8 mouse cellular contexts compared by ENCODE assay signal in genomic region chr1:36471181-36472105, GRCm38 (mm10). TPM values are rescaled to one million over a fixed set of nuclear protein-coding genes. Genes with fewer than 3 reads are reported as not detected.
DNase-seq lines count a peak whose midpoint lies in the region; ATAC-seq and TF ChIP-seq lines count a peak whose summit lies in the region.

Gene Cnnm4 (plus strand): TSS chr1:36471620.

- TF ChIP-seq CTCF in G1E (IDR thresholded peaks at IDR 0.05; ENCODE audit: low read depth, low read length): peak; percentile 26; the same call in 1 of the 2 replicates
- peak; percentile 28; the same call in 1 of the 2 replicates for TF ChIP-seq CTCF in cerebellum, adult 2 months (IDR thresholded peaks at IDR 0.05; ENCODE audit: borderline replicate concordance, insufficient read depth, low read depth, low read length)
- TF ChIP-seq CTCF in forebrain, postnatal 0 days (IDR thresholded peaks at IDR 0.05; ENCODE audit: low read depth): peak; percentile 48
- peak; percentile 49 for TF ChIP-seq CTCF in lung, embryonic 14.5 days (IDR thresholded peaks at IDR 0.05; ENCODE audit: low read depth)

- peak within 1 kb of the TSS; percentile 75 for H3K4me3 ChIP-seq in G1E (ENCODE audit: low read depth, low read length)
- H3K4me3 ChIP-seq in cerebellum, adult 2 months (replicated peaks; ENCODE audit: insufficient read depth, low read depth, low read length): peak within 1 kb of the TSS; percentile 88
- H3K4me3 ChIP-seq in forebrain, postnatal 0 days (ENCODE audit: low read depth, low read length): peak within 1 kb of the TSS; percentile 72
- peak within 1 kb of the TSS; percentile 55 for H3K4me3 ChIP-seq in lung, embryonic 14.5 days (ENCODE audit: low read depth, low read length)

- DNase-seq in G1E (ENCODE audit: low spot score): peak; percentile 97
- peak; percentile 90 to 91 for DNase-seq in cerebellum, adult 2 months
- DNase-seq in forebrain, postnatal 0 days: peak; percentile 88
- DNase-seq in heart, postnatal 4 days: peak; percentile 90
- peak; percentile 74 to 78 for DNase-seq in layer of hippocampus, adult 8-10 months (ENCODE audit: low spot score in 2 of 2)
- DNase-seq in lung, embryonic 14.5 days: peak; percentile 93
- peak; percentile 90 for DNase-seq in testis, postnatal 14 days (ENCODE audit: low spot score)

- peaks cover 63% of the 10 kb centered on the region for H3K4me1 ChIP-seq in G1E (ENCODE audit: insufficient read depth, low read depth, low read length)
- peaks cover 7% of the 10 kb centered on the region; the same call in 1 of the 2 replicates for H3K4me1 ChIP-seq in cerebellum, adult 2 months (ENCODE audit: control insufficient read depth, insufficient read depth, low read length)
- peaks cover 23% of the 10 kb centered on the region; the same call in 1 of the 2 replicates for H3K4me1 ChIP-seq in forebrain, postnatal 0 days (ENCODE audit: insufficient read depth)
- H3K4me1 ChIP-seq in lung, embryonic 14.5 days (ENCODE audit: insufficient read depth): peaks cover 36% of the 10 kb centered on the region

- peak; percentile 77 for ATAC-seq in G1E (ENCODE audit: extremely low read depth, insufficient number of reproducible peaks, low FRiP score, poor library complexity, severe bottlenecking)
- ATAC-seq in forebrain, postnatal 0 days: peak; percentile 93
- ATAC-seq in lung, embryonic 14.5 days (ENCODE audit: insufficient read depth): peak; percentile 93
- peak; percentile 73 for ATAC-seq in neutrophil, adult 5-6 weeks (ENCODE audit: extremely low read depth, insufficient number of reproducible peaks, low FRiP score, poor library complexity, severe bottlenecking)

- H3K27ac ChIP-seq in cerebellum, adult 2 months (ENCODE audit: insufficient read depth, low read length): peak within 1 kb of the TSS; percentile 61
- peak within 1 kb of the TSS; percentile 54 for H3K27ac ChIP-seq in forebrain, postnatal 0 days (ENCODE audit: low read depth, low read length)
- peak within 1 kb of the TSS; percentile 1; the same call in 1 of the 2 replicates for H3K27ac ChIP-seq in lung, embryonic 14.5 days (ENCODE audit: low read depth)

- H3K36me3 ChIP-seq in G1E (replicated peaks): peaks cover 5% of the 10 kb centered on the region
- H3K36me3 ChIP-seq in forebrain, postnatal 0 days (ENCODE audit: insufficient read depth): no peaks in the 10 kb centered on the region
- no peaks in the 10 kb centered on the region for H3K36me3 ChIP-seq in lung, embryonic 14.5 days (ENCODE audit: insufficient read depth)

- H3K4me2 ChIP-seq in forebrain, postnatal 0 days (ENCODE audit: low read depth): peak within 1 kb of the TSS; percentile 80
- peak within 1 kb of the TSS; percentile 89 for H3K4me2 ChIP-seq in lung, embryonic 14.5 days

- H3K27me3 ChIP-seq in G1E (ENCODE audit: insufficient read depth, low read length): peaks cover 13% of the 10 kb centered on the region
- no peaks in the 10 kb centered on the region for H3K27me3 ChIP-seq in cerebellum, adult 2 months (ENCODE audit: control insufficient read depth, insufficient read depth, low read length)
- no peaks in the 10 kb centered on the region for H3K27me3 ChIP-seq in forebrain, postnatal 0 days (ENCODE audit: insufficient read depth, low read length)
- no peaks in the 10 kb centered on the region for H3K27me3 ChIP-seq in lung, embryonic 14.5 days (ENCODE audit: insufficient read depth, low read length)

- H3K9me3 ChIP-seq in G1E (replicated peaks): no peaks in the 10 kb centered on the region
- no peaks in the 10 kb centered on the region for H3K9me3 ChIP-seq in forebrain, postnatal 0 days (ENCODE audit: low read length)
- no peaks in the 10 kb centered on the region for H3K9me3 ChIP-seq in lung, embryonic 14.5 days (ENCODE audit: low read depth, low read length)

- TF ChIP-seq POLR2A in cerebellum, adult 2 months (IDR thresholded peaks at IDR 0.05; ENCODE audit: borderline replicate concordance, insufficient read depth, low read length): peak; percentile 65

- H3K9ac ChIP-seq in forebrain, postnatal 0 days: peak within 1 kb of the TSS; percentile 70
- H3K9ac ChIP-seq in lung, embryonic 14.5 days: peak within 1 kb of the TSS; percentile 65

- under 1% methylated on average over 93 of the region's 98 CpGs for WGBS in cerebellum, adult 2 months
- WGBS in forebrain, postnatal 0 days: 1% methylated on average over 50 of the region's 98 CpGs
- WGBS in lung, embryonic 14.5 days: under 1% methylated on average over 78 of the region's 98 CpGs

RNA-seq across cellular contexts. Expression of gene Cnnm4, which starts in this region (rescaled TPM):
- 6.7 and 8.6 TPM in 2 replicates for total RNA-seq in G1E (2014; fragmentation: Nextera tagmentation)
- 3.9 and 4.5 TPM in 2 replicates for total RNA-seq in G1E (2017)
- polyA plus RNA-seq in G1E (2012): 2.4 and 3.1 TPM in 2 replicates
- 12.2 and 14.6 TPM in 2 replicates for polyA plus RNA-seq in cerebellum, adult 2 months (2012; rRNA removed)
- total RNA-seq in forebrain, postnatal 0 days (2014; rRNA removed): 12.3 and 14.6 TPM in 2 replicates
- 7.2 and 9.4 TPM in 2 replicates for polyA plus RNA-seq in forebrain, postnatal 0 days (2015; fragmentation: Nextera tagmentation; extraction: Ambion mirVana)
- 1 to 10 TPM; 4.4 to 4.8 TPM for total RNA-seq in heart, postnatal 4 days (2021)
- total RNA-seq in layer of hippocampus, adult 8-10 months (2022): 10 to 100 TPM; 14.8 to 17.9 (median 16.2) TPM
- 10.9 and 11.0 TPM in 2 replicates for polyA plus RNA-seq in lung, embryonic 14.5 days (2014; fragmentation: Nextera tagmentation; extraction: Ambion mirVana)
- total RNA-seq in neutrophil, adult 5-6 weeks (2017): 15.6 and 15.8 TPM in 2 replicates

Comparison
In these comparisons a context has a peak if more than half of its experiments do, and no peak if none do; other contexts are left out.
1. Peak in every context shown above with its lines: DNase-seq, ATAC-seq, H3K4me3 ChIP-seq and H3K27ac ChIP-seq.
2. H3K27ac ChIP-seq: peak in every context shown above with its lines; median percentile 61 in cerebellum, adult 2 months; 54 in forebrain, postnatal 0 days; 1 in lung, embryonic 14.5 days.